Mouse (Mus musculus): ENCODE results near the gene Aacs. TPM values are rescaled to one million over a fixed set of nuclear protein-coding genes. Genes with fewer than 3 reads are reported as not detected.
"Not testable (repeated sequence)": the region's sequence is repeated elsewhere in the genome, so short reads cannot be mapped to it uniquely, and the experiment has no call there.

Gene Aacs
- polyA plus RNA-seq (2014; fragmentation: Nextera tagmentation; extraction: Ambion mirVana), result 35.7 and 40.5 TPM in 2 replicates

DNA sequence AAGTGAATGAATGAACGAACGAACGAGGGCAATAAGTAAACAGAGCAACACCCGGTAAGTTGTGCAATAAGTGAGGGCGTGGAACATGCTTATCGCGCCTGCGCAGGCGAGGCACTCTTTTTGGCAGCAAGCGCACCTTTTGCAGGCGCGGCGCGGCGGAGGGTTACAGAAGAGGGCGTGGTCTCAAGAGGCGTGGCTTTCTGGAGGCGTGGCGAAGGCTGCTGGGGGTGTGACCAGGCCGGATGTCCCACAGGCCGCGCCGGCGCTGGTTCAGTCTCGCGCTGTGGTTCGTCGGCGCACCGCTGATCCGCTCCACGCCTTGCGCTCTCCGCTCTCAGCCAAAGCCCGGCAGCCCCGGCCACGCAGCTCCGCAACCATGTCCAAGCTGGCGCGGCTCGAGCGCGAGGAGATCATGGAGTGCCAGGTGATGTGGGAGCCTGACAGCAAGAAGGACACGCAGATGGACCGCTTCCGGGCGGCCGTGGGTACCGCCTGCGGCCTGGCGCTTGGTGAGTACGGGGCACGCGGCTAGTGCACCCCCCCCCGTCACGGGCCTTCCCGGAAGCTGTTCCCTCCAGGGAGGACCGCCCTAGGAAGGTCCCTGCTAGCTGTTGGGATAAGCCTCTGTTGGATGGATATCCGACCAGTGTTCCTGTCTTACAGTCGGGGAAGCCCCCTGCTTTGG lies at the start of gene Aacs:
Aacs (plus strand) TSS at position 214 of the 685 bp plus-strand sequence.
- under 1% methylated on average over 60 of the region's 60 CpGs for WGBS
- DNase-seq (ENCODE audit: low spot score), result peak; percentile 99
- H3K4me1 ChIP-seq (ENCODE audit: control insufficient read depth, insufficient read depth, low read length), result peaks cover 21% of the 10 kb centered on the region

DNA sequence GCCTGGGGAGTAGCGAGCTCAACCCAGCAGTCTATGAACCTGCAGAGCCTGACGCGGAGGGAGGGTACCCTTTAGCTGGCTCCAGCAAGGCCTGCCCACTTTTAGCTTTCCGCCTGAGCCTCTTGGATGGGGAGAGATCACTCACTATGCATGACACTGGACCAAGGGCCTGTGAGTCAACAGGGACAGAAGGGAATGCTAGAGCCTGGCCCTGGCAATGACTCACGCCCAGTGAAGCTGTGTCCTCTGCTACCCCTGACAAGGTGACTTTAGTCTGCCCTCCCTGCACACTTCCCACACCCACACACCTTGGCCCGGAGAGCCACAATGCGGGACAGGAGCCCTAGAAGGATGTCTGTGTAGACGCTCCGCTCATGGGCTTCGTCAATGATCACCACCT lies 49.3 kb upstream of the Aacs start:
- no peak overlapping the region for H3K4me3 ChIP-seq (ENCODE audit: low read depth, low read length)
- no peaks in the 10 kb centered on the region for H3K4me1 ChIP-seq (ENCODE audit: control insufficient read depth, insufficient read depth, low read length)
- H3K4me2 ChIP-seq (ENCODE audit: low read depth, severe bottlenecking), result no peak overlapping the region
- H3K27ac ChIP-seq (replicated peaks; ENCODE audit: low read depth, low read length), result no peak overlapping the region
- H3K9ac ChIP-seq (ENCODE audit: low read length), result no peak overlapping the region
- H3K36me3 ChIP-seq (ENCODE audit: control insufficient read depth, insufficient read depth, low read length), result peaks cover 39% of the 10 kb centered on the region
- no peaks in the 10 kb centered on the region for H3K9me3 ChIP-seq (ENCODE audit: control insufficient read depth, low read length)
- DNase-seq (ENCODE audit: low spot score) (no peak), ATAC-seq (ENCODE audit: insufficient number of reproducible peaks, low FRiP score, low TSS enrichment, low read depth) (no peak)
- WGBS, result 97% methylated on average over 10 of the region's 10 CpGs
- H3K27me3 ChIP-seq (ENCODE audit: control insufficient read depth, insufficient read depth, low read length), result no peaks in the 10 kb centered on the region

More for the DNA sequence above, at the start of gene Aacs:
- H3K36me3 ChIP-seq (ENCODE audit: control insufficient read depth, insufficient read depth, low read length), result no peaks in the 10 kb centered on the region
- H3K4me3 ChIP-seq (ENCODE audit: low read depth, low read length), result peak within 1 kb of the TSS; percentile 79
- peak within 1 kb of the TSS; percentile 87 for H3K4me2 ChIP-seq (ENCODE audit: low read depth, severe bottlenecking)
- no peak within 1 kb of the TSS for H3K27ac ChIP-seq (replicated peaks; ENCODE audit: low read depth, low read length)
- peak within 1 kb of the TSS; percentile 71 for H3K9ac ChIP-seq (ENCODE audit: low read length)
- no peaks in the 10 kb centered on the region for H3K9me3 ChIP-seq (ENCODE audit: control insufficient read depth, low read length)
- no peaks in the 10 kb centered on the region for H3K27me3 ChIP-seq (ENCODE audit: control insufficient read depth, insufficient read depth, low read length)
- peak; percentile 90 for ATAC-seq (ENCODE audit: insufficient number of reproducible peaks, low FRiP score, low TSS enrichment, low read depth)

DNA sequence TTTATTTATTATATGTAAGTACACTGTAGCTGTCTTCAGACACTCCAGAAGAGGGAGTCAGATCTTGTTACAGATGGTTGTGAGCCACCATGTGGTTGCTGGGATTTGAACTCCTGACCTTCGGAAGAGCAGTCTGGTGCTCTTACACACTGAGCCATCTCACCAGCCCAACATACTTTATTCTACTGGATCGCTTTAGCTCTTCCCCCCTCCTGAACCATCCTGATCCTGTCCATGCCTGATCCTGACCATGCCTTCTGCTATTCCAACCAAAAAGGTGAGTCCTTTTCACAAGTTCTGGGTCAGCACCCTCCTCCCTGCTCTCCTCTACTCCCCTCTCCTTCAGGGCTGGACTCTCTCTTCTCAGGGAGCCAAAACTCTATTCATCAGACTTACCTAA lies 43.3 kb upstream of the Aacs start:
- H3K27ac ChIP-seq (replicated peaks; ENCODE audit: low read depth, low read length); H3K4me2 ChIP-seq (ENCODE audit: low read depth, severe bottlenecking); H3K27me3 ChIP-seq (ENCODE audit: control insufficient read depth, insufficient read depth, low read length); H3K9ac ChIP-seq (ENCODE audit: low read length); ATAC-seq (ENCODE audit: insufficient number of reproducible peaks, low FRiP score, low TSS enrichment, low read depth); H3K4me3 ChIP-seq (ENCODE audit: low read depth, low read length); H3K9me3 ChIP-seq (ENCODE audit: control insufficient read depth, low read length); DNase-seq (ENCODE audit: low spot score); H3K4me1 ChIP-seq (ENCODE audit: control insufficient read depth, insufficient read depth, low read length): not testable (repeated sequence)
- 89% methylated on average over 2 of the region's 2 CpGs for WGBS
- H3K36me3 ChIP-seq (ENCODE audit: control insufficient read depth, insufficient read depth, low read length), result peaks cover 17% of the 10 kb centered on the region; the same call in 1 of the 2 replicates

DNA sequence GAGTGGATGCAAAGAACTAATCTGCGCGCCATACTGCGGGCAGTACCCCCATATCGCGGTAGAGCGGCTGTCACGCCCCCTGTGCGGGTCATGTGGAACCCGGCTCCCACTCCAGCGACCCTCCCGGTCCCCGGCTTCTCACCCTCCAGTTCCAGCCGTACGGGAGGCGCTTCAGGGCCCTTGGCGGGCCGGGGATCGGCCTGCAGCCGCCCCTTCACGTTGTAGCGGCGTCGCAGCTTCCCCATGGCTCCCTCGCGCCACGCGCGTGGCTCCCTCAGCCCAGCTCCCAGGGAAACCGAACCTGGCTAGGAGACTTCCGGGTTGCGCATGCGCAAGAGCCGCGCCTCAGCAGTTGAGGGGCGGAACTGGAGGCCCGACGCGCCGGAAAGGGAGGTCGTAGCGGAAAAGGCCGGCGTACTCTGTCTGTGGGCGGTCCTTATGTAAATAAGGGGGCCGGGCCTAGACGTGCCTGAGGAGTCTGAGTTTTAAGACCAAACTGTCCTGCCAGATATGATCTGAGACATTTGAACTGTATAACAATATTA lies 41.7 kb upstream of the Aacs start, which contains the start of gene Dhx37:
Dhx37 (minus strand) TSS at position 329 of the 545 bp plus-strand sequence.
- no peak within 1 kb of the TSS for H3K27ac ChIP-seq (replicated peaks; ENCODE audit: low read depth, low read length)
- under 1% methylated on average over 46 of the region's 46 CpGs for WGBS
- H3K27me3 ChIP-seq (ENCODE audit: control insufficient read depth, insufficient read depth, low read length), result no peaks in the 10 kb centered on the region
- peaks cover 12% of the 10 kb centered on the region; the same call in 1 of the 2 replicates for H3K36me3 ChIP-seq (ENCODE audit: control insufficient read depth, insufficient read depth, low read length)
- peak within 1 kb of the TSS; percentile 88 for H3K9ac ChIP-seq (ENCODE audit: low read length)
- ATAC-seq (ENCODE audit: insufficient number of reproducible peaks, low FRiP score, low TSS enrichment, low read depth) (peak; percentile 91), DNase-seq (ENCODE audit: low spot score) (peak; percentile 94)
- peaks cover 8% of the 10 kb centered on the region for H3K4me1 ChIP-seq (ENCODE audit: control insufficient read depth, insufficient read depth, low read length)
- H3K4me3 ChIP-seq (ENCODE audit: low read depth, low read length), result peak within 1 kb of the TSS; percentile 95
- no peaks in the 10 kb centered on the region for H3K9me3 ChIP-seq (ENCODE audit: control insufficient read depth, low read length)
- H3K4me2 ChIP-seq (ENCODE audit: low read depth, severe bottlenecking), result peak within 1 kb of the TSS; percentile 79

DNA sequence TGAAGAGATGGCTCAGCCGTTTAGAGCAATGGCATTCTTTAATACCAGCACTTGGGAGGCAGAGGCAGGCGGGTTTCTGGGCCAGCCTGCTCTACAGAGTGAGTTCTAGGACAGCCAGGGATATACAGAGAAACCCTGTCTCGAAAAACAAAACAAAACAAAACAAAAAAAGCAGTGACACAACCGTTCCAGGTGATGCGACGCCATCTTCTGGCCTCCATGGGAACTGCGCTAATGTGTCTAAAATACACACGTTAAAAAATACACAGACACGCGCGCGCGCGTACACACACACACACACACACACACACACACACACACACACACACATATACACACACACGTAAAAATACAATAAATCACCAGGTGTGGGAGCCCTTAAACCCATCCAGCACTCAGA lies 41.3 kb upstream of the Aacs start:
- 57% methylated on average over 15 of the region's 15 CpGs for WGBS

DNA sequence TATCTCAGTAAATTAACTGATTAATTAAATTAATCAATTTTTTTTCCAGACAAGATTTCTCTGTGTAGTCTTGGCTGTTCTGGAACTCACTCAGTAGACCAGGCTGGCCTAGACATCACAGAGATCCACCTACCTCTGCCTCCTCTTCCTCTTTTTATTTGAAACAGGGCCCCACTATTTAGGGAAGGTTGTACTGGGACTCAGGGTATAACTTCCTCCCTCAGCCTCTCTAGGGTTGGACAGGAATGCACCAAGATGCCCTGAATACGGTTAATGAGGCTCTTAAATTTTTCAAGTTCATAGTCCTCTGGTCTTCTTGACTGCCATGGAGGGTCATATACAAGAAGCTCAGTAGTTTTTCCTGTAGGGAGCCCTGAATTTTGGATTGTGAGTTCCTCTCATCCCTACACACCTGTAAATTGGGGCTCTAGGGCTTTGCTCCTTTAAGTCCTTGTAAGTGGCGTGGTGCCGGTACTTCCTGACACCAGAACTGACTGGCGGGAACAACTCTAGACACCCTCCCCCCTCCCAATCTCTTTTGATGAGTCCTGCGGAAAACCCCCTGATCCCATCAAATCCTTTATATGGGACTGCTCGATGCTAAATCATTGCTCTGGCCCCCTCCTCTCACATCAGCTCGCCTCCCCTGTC lies 34.9 kb upstream of the Aacs start:
- Histone ChIP-seq H3K4me3 (ENCODE audit: low read depth, low read length) (peak overlapping the region; percentile 93), H3K9me3 (ENCODE audit: control insufficient read depth, low read length) (no peaks in the 10 kb centered on the region), H3K27ac (replicated peaks; ENCODE audit: low read depth, low read length) (peak overlapping the region; percentile 22; the same call in 1 of the 2 replicates), H3K4me1 (ENCODE audit: control insufficient read depth, insufficient read depth, low read length) (no peaks in the 10 kb centered on the region), H3K36me3 (ENCODE audit: control insufficient read depth, insufficient read depth, low read length) (no peaks in the 10 kb centered on the region), H3K4me2 (ENCODE audit: low read depth, severe bottlenecking) (peak overlapping the region; percentile 74), H3K27me3 (ENCODE audit: control insufficient read depth, insufficient read depth, low read length) (no peaks in the 10 kb centered on the region), H3K9ac (ENCODE audit: low read length) (peak overlapping the region; percentile 65)
- 2% methylated on average over 7 of the region's 7 CpGs for WGBS
- ATAC-seq (ENCODE audit: insufficient number of reproducible peaks, low FRiP score, low TSS enrichment, low read depth) (peak; percentile 65), DNase-seq (ENCODE audit: low spot score) (no peak)

More for the DNA sequence above, 41.3 kb upstream of the Aacs start:
- H3K36me3 ChIP-seq (ENCODE audit: control insufficient read depth, insufficient read depth, low read length); DNase-seq (ENCODE audit: low spot score); H3K27ac ChIP-seq (replicated peaks; ENCODE audit: low read depth, low read length); H3K4me1 ChIP-seq (ENCODE audit: control insufficient read depth, insufficient read depth, low read length); H3K9me3 ChIP-seq (ENCODE audit: control insufficient read depth, low read length); H3K27me3 ChIP-seq (ENCODE audit: control insufficient read depth, insufficient read depth, low read length); H3K9ac ChIP-seq (ENCODE audit: low read length); ATAC-seq (ENCODE audit: insufficient number of reproducible peaks, low FRiP score, low TSS enrichment, low read depth): not testable (repeated sequence)
- Histone ChIP-seq H3K4me3 (ENCODE audit: low read depth, low read length) (peak overlapping the region; percentile 95; the same call in 1 of the 2 replicates), H3K4me2 (ENCODE audit: low read depth, severe bottlenecking) (peak overlapping the region; percentile 79; the same call in 1 of the 2 replicates)

DNA sequence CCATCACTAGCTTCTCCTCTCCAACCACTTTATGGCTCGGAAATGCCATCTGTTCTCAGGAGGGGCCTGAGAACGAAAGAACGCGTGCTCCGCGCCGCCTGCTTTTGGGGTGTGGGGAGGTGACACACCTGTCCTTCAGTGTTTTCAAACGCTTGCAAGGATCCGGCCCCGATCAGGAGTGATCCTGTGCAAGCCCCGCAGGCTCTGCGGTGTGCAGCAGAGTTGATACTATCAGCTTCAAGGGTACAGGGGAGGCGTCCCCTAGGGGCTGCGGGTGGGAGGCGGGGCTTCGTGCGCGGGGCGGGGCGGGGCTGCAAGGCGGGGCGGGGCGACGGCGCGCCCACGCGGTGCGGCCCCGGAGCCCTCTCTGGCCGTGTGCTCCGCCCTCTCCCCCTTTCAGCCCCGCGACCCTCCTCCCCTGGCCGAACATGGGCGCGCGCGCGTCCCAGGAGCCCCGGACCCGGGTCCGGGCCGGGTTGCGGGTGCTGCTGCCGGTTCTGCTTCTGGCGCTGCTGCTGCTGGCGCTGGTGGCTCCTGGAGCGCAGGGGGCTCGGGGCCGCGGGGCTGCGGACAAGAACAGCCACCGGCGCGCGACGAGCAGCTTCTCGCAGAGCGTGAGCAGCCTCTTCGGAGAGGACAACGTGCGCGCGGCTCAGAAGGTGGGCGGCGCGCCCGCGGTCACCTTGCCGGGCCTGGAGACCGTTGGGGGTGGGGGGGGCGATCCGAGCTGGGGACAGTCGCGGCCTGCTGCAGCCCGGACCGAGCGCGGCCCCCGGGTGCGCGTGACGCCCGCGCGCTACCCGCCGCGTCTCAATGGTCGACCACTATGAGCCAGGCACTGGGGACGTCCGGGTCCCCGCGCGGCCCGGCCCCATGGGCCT lies 34.1 kb upstream of the Aacs start, which contains the start of gene Bri3bp:
Bri3bp (plus strand) TSS at position 335 of the 881 bp plus-strand sequence.
- under 1% methylated on average over 68 of the region's 97 CpGs for WGBS
- Histone ChIP-seq H3K36me3 (ENCODE audit: control insufficient read depth, insufficient read depth, low read length) (no peaks in the 10 kb centered on the region), H3K9ac (ENCODE audit: low read length) (peak within 1 kb of the TSS; percentile 88), H3K4me3 (ENCODE audit: low read depth, low read length) (peak within 1 kb of the TSS; percentile 93), H3K27me3 (ENCODE audit: control insufficient read depth, insufficient read depth, low read length) (no peaks in the 10 kb centered on the region), H3K4me2 (ENCODE audit: low read depth, severe bottlenecking) (peak within 1 kb of the TSS; percentile 74), H3K27ac (replicated peaks; ENCODE audit: low read depth, low read length) (peak within 1 kb of the TSS; percentile 56), H3K4me1 (ENCODE audit: control insufficient read depth, insufficient read depth, low read length) (no peaks in the 10 kb centered on the region), H3K9me3 (ENCODE audit: control insufficient read depth, low read length) (no peaks in the 10 kb centered on the region)
- ATAC-seq (ENCODE audit: insufficient number of reproducible peaks, low FRiP score, low TSS enrichment, low read depth), result peak; percentile 90
- DNase-seq (ENCODE audit: low spot score), result peak; percentile 87
